Mouse (Mus musculus) embryo, embryonic 10.5 days (tissue): Measurements from ENCODE around the gene Ccdc90b.
A peak's percentile ranks its signal among the peaks of the same experiment; 100 is the strongest.

Experiments
- DNase-seq: peaks from one replicate; pipeline ENCODE4 v3.0.0-alpha.2; 2015; ENCODE audit warnings: low spot score

The Ccdc90b gene

GRCm38 (mm10) chr7:92560986-92561876, at the start of gene Ccdc90b:
Gene Ccdc90b, plus strand, starts transcription at chr7:92561149.
- DNase-seq: peak; percentile 97

GRCm38 (mm10) chr7:92520397-92520796, 40.6 kb upstream of the Ccdc90b start:
- no peak for DNase-seq

- peak; percentile 38 for DNase-seq
These were observed 40.1 kb upstream of the Ccdc90b start for GRCm38 (mm10) chr7:92520820-92521219.

GRCm38 (mm10) chr7:92529245-92529644, 31.7 kb upstream of the Ccdc90b start:
- DNase-seq: no peak

GRCm38 (mm10) chr7:92532351-92533036, 28.5 kb upstream of the Ccdc90b start:
- DNase-seq: no peak

GRCm38 (mm10) chr7:92546763-92547162, 14.2 kb upstream of the Ccdc90b start:
- no peak for DNase-seq

GRCm38 (mm10) chr7:92550248-92550989, 10.5 kb upstream of the Ccdc90b start:
- no peak for DNase-seq

- peak; percentile 81 for DNase-seq
These were observed 10.0 kb upstream of the Ccdc90b start for GRCm38 (mm10) chr7:92550990-92551392.

GRCm38 (mm10) chr7:92558744-92559143, 2.2 kb upstream of the Ccdc90b start:
- DNase-seq: no peak

- no peak for DNase-seq
These were observed 5.8 kb downstream of the Ccdc90b start for GRCm38 (mm10) chr7:92566775-92567174.

- no peak for DNase-seq
These were observed 19.7 kb downstream of the Ccdc90b start for GRCm38 (mm10) chr7:92580491-92581207.

GRCm38 (mm10) chr7:92583567-92583966, 22.6 kb downstream of the Ccdc90b start:
- no peak for DNase-seq

- DNase-seq: no peak
These were observed 29.0 kb downstream of the Ccdc90b start for GRCm38 (mm10) chr7:92589986-92590385.

GRCm38 (mm10) chr7:92590842-92591241, 29.9 kb downstream of the Ccdc90b start:
- DNase-seq: no peak

GRCm38 (mm10) chr7:92604961-92605360, 44.0 kb downstream of the Ccdc90b start:
- no peak for DNase-seq

GRCm38 (mm10) chr7:92610830-92611229, 49.9 kb downstream of the Ccdc90b start:
- DNase-seq: no peak

GRCm38 (mm10) chr7:92624488-92624887, 63.5 kb downstream of the Ccdc90b start:
- no peak for DNase-seq

- DNase-seq: peak; percentile 21
These were observed 69.2 kb downstream of the Ccdc90b start for GRCm38 (mm10) chr7:92630167-92630566.
